ENCODE assay signal across 24 mouse cellular contexts in the genomic region with DNA sequence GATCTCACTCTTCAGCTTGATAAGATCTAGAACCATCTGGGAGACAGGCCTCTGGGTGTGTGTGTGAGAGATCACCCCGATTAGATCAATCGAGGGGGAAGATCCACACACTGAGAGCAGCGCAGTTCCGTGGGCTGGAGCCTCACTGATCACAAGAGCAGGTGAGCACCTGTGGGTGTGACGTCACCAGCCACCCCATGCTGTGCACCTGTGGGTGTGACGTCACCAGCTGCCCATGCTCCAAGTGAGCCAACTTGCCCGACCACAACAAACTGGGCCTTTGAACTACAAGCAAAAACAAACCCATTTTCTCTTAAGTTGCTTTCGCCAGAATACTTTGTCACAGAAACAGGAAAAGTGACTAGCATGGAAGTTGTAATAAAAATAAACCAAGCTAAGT.
DNase-seq lines count a peak whose midpoint lies in the region; ATAC-seq and TF ChIP-seq lines count a peak whose summit lies in the region.
"Had no signal": no experiment of that assay in that cellular context is flagged by ENCODE, and none has a peak within 500 bp of the region (broad histone marks: within the 10 kb centered on the region; RNA-seq: fewer than 3 reads in every experiment).

No protein-coding gene starts in this region.

- H3K27me3 ChIP-seq in cerebellum, adult 2 months (ENCODE audit: control insufficient read depth, insufficient read depth, low read length) = no peaks in the 10 kb centered on the region
- peaks cover 2% of the 10 kb centered on the region for H3K27me3 ChIP-seq in megakaryocyte, embryonic 14.5 days (replicated peaks)
- no peaks in the 10 kb centered on the region for H3K27me3 ChIP-seq in kidney, embryonic 14.5 days (ENCODE audit: control insufficient read depth, insufficient read depth, low read length)
- H3K27me3 ChIP-seq: embryonic facial prominence, embryonic 15.5 days; heart, embryonic 12.5 days; intestine, embryonic 15.5 days had no signal

- no peak for TF ChIP-seq POLR2A in cerebellum, adult 2 months (IDR thresholded peaks at IDR 0.05; ENCODE audit: borderline replicate concordance, insufficient read depth, low read length)

- no peaks in the 10 kb centered on the region for H3K9me3 ChIP-seq in megakaryocyte, embryonic 14.5 days
- H3K9me3 ChIP-seq in kidney, embryonic 14.5 days (ENCODE audit: control insufficient read depth, low read length) = no peaks in the 10 kb centered on the region
- H3K9me3 ChIP-seq: embryonic facial prominence, embryonic 15.5 days; forebrain, embryonic 10.5 days; heart, embryonic 12.5 days; hindbrain, embryonic 10.5 days; intestine, embryonic 15.5 days had no signal

- H3K27ac ChIP-seq in cerebellum, adult 2 months (ENCODE audit: insufficient read depth, low read length) = no peak overlapping the region
- H3K27ac ChIP-seq in kidney, embryonic 14.5 days (ENCODE audit: low read depth, low read length) = no peak overlapping the region
- H3K27ac ChIP-seq: embryonic facial prominence, embryonic 15.5 days; forebrain, embryonic 10.5 days; heart, adult 2 months; hindbrain, embryonic 10.5 days; hindbrain, embryonic 14.5 days; intestine, embryonic 15.5 days had no signal

- peak; percentile 23 to 34 for DNase-seq in cerebellum, adult 2 months
- DNase-seq in thymus, postnatal 10 days (ENCODE audit: low spot score in 2 of 2) = peak; percentile 40 to 41
- DNase-seq in thymus, postnatal 4 days = peak; percentile 58
- no peak for DNase-seq in embryo, embryonic 11 days
- DNase-seq: adrenal gland, postnatal 10 days; B cell, adult 2 months; cerebellum, adult 11-12 months; cerebellum, postnatal 10 days; gastrocnemius, postnatal 10 days; heart, adult 2 months had no signal

- no peaks in the 10 kb centered on the region for H3K36me3 ChIP-seq in megakaryocyte, embryonic 14.5 days (replicated peaks; ENCODE audit: low read length)
- no peaks in the 10 kb centered on the region for H3K36me3 ChIP-seq in kidney, embryonic 14.5 days (ENCODE audit: control insufficient read depth, insufficient read depth, low read length)
- H3K36me3 ChIP-seq: embryonic facial prominence, embryonic 15.5 days; forebrain, embryonic 10.5 days; heart, embryonic 12.5 days; hindbrain, embryonic 10.5 days; intestine, embryonic 15.5 days had no signal

- H3K4me3 ChIP-seq in cerebellum, adult 2 months (replicated peaks; ENCODE audit: insufficient read depth, low read depth, low read length) = no peak overlapping the region
- H3K4me3 ChIP-seq in megakaryocyte, embryonic 14.5 days (replicated peaks) = peak overlapping the region; percentile 26
- no peak overlapping the region for H3K4me3 ChIP-seq in kidney, embryonic 14.5 days (ENCODE audit: low read length)
- H3K4me3 ChIP-seq: embryonic facial prominence, embryonic 15.5 days; erythroblast, embryonic 14.5 days; forebrain, embryonic 10.5 days; heart, adult 2 months; heart, embryonic 12.5 days; hindbrain, embryonic 10.5 days; intestine, embryonic 15.5 days had no signal

- ATAC-seq in cerebellum, adult (ENCODE audit: insufficient number of reproducible peaks, low FRiP score, low TSS enrichment) = no peak
- ATAC-seq in megakaryocyte, adult 5-6 weeks (ENCODE audit: poor library complexity, severe bottlenecking) = no peak
- ATAC-seq in kidney, embryonic 14.5 days (ENCODE audit: low FRiP score, low TSS enrichment) = no peak
- ATAC-seq: CD4-positive, CD25-positive, alpha-beta regulatory T cell, adult 4 months; forebrain, embryonic 14.5 days; intestine, embryonic 15.5 days; Patski had no signal

- H3K9ac ChIP-seq in kidney, embryonic 14.5 days (ENCODE audit: low read depth, low read length) = no peak overlapping the region
- H3K9ac ChIP-seq: embryonic facial prominence, embryonic 15.5 days; heart, embryonic 12.5 days; hindbrain, embryonic 14.5 days; intestine, embryonic 15.5 days had no signal

- H3K4me2 ChIP-seq in kidney, embryonic 14.5 days (replicated peaks; ENCODE audit: low read depth, low read length) = no peak overlapping the region
- H3K4me2 ChIP-seq: embryonic facial prominence, embryonic 15.5 days; heart, embryonic 12.5 days; hindbrain, embryonic 14.5 days; intestine, embryonic 15.5 days had no signal

- H3K4me1 ChIP-seq in cerebellum, adult 2 months (ENCODE audit: control insufficient read depth, insufficient read depth, low read length) = peaks cover 11% of the 10 kb centered on the region
- peaks cover 7% of the 10 kb centered on the region; the same call in 1 of the 2 replicates for H3K4me1 ChIP-seq in megakaryocyte, embryonic 14.5 days
- no peaks in the 10 kb centered on the region for H3K4me1 ChIP-seq in kidney, embryonic 14.5 days (ENCODE audit: control insufficient read depth, insufficient read depth, low read length)

- 70% methylated on average over 8 of the region's 8 CpGs for WGBS in cerebellum, adult 2 months
- 81% methylated on average over 8 of the region's 8 CpGs for WGBS in kidney, embryonic 14.5 days

- TF ChIP-seq CTCF in cerebellum, adult 2 months (IDR thresholded peaks at IDR 0.05; ENCODE audit: borderline replicate concordance, insufficient read depth, low read depth, low read length) = no peak
